Mouse (Mus musculus): ENCODE measurements around the gene Ppp1r21.

GRCm38 (mm10) chr17:88596068-88596467 lies 66.2 kb downstream of the Ppp1r21 start:
- no peak for TF ChIP-seq CTCF (IDR thresholded peaks at IDR 0.05; ENCODE audit: insufficient read depth, low read depth, low read length)
- no peak for TF ChIP-seq POLR2A (IDR thresholded peaks at IDR 0.05; ENCODE audit: insufficient read depth, low read depth, low read length)
